Mouse (Mus musculus) bone marrow, adult 2 months (tissue): ENCODE results near the gene Dlg2.

Experiments used
- CTCF ChIP-seq: fragments of 200-500 bp; IDR thresholded peaks from 2 replicates; pipeline ENCODE4 v1.5.1; 2011; ENCODE audit warnings: low read length, control low read depth; ENCODE audit not compliant: control insufficient read depth, insufficient read depth
- POLR2A ChIP-seq: fragments of 200-500 bp; IDR thresholded peaks from 2 replicates; pipeline ENCODE4 v1.6.1; 2011; ENCODE audit warnings: low read depth, mild to moderate bottlenecking, control low read depth, low read length, borderline replicate concordance; ENCODE audit not compliant: control insufficient read depth

GRCm38 (mm10) chr7:92048876-92049275 lies 1572.4 kb downstream of the Dlg2 start:
- TF ChIP-seq CTCF (no peak), POLR2A (no peak)
